Mouse (Mus musculus) NIH3T3 (cell line): Measurements from ENCODE around the gene Lsmem1.
"Not testable (repeated sequence)": the region's sequence is repeated elsewhere in the genome, so short reads cannot be mapped to it uniquely, and the experiment has no call there.

ENCODE experiments used
- DNase-seq: peaks from one replicate; pipeline ENCODE4 v3.0.0-alpha.2; 2012; ENCODE audit warnings: low read depth

Lsmem1 gene

GRCm38 (mm10) chr12:40214888-40215876 lies 15.9 kb upstream of the Lsmem1 start:
- DNase-seq: no peak

- no peak for DNase-seq
Observed at GRCm38 (mm10) chr12:40209049-40209448, 9.8 kb upstream of the Lsmem1 start.

- no peak for DNase-seq
Observed at GRCm38 (mm10) chr12:40207909-40208308, 8.6 kb upstream of the Lsmem1 start.

- DNase-seq: no peak
Observed at GRCm38 (mm10) chr12:40202161-40203035, 3.1 kb upstream of the Lsmem1 start.

GRCm38 (mm10) chr12:40200484-40201235 lies 1.4 kb upstream of the Lsmem1 start:
- no peak for DNase-seq

GRCm38 (mm10) chr12:40199795-40200402 lies 609 bp upstream of the Lsmem1 start:
- DNase-seq: peak; percentile 75

DNA sequence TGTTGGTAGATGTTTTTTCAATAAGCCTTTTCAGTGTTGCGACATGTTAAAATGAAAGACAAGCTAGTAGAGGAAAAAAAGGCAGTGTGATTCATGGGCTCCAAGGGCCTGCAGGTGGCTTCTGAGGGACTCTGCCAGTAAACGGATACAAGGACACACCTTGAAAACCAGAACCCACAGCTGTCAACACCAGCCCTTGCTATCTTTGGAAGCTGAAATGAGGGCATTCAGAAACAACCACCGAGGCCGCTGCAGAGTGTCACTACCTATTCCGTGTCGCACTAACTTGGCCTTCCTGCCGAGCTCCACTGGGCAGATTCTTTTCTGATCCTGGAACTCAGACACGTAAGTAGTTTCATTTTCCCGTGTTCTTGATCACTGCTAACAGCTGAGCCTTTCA lies 863 bp downstream of the Lsmem1 start:
- DNase-seq: no peak

DNA sequence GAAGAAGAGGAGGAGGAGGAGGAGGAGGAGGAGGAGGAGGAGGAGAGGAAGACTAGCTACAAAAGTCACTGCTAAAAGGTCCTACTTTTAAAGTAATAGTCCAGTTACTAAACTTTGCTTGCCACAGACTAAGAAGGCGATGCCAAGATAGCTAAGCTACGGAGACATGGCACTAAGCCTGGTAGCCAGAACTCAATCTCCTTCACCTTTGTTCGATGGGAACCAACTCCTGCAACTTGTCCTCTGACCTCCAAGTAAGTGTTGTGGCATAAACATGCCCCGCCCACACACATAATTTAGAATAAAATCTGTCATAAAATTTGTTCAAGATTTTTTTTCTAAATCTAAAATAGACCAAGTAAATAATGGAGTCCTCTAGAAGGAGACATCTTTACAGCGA lies 1.3 kb downstream of the Lsmem1 start:
- DNase-seq: no peak

DNA sequence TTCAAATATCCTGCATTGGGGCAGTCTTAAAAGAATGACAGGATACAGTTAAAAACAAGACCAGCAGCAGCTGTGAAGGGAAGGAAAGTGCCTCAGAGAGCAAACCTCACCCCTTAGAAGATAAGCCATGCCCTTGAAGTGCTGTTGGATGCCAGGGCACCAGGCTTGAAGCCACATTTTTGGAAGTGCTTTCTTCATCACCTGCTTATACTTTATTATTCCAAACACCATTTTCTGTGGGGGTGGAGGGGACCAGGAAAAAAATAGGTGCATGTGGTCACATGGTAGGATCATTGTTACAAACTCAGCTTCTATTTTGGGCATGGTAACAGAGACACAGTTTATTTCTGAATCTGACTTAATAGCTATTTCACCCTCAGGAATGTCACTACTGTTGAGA lies 1.8 kb downstream of the Lsmem1 start:
- DNase-seq: no peak

GRCm38 (mm10) chr12:40185474-40185873 lies 13.8 kb downstream of the Lsmem1 start:
- no peak for DNase-seq

DNA sequence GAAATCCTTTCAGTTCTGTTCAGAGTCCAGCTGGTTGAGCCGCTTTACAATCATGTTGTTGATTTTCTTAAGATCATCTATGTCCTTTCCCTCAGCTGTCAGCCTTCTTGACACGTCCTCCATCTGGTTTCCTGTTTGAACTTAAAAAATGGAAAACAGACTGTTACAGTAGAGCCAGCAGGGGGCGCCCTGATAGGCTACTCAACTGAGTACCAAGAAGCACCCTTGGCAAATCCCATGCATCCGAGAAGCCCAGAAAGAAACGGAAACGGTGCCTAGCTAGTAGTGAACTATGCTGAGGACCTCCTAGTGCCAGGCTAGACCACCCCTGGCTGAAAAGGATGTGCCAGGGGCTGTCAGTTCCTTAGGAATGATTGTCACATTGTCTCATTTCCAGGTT lies 22.2 kb downstream of the Lsmem1 start:
- DNase-seq: peak; percentile 55

GRCm38 (mm10) chr12:40176158-40176557 lies 23.1 kb downstream of the Lsmem1 start:
- no peak for DNase-seq

DNA sequence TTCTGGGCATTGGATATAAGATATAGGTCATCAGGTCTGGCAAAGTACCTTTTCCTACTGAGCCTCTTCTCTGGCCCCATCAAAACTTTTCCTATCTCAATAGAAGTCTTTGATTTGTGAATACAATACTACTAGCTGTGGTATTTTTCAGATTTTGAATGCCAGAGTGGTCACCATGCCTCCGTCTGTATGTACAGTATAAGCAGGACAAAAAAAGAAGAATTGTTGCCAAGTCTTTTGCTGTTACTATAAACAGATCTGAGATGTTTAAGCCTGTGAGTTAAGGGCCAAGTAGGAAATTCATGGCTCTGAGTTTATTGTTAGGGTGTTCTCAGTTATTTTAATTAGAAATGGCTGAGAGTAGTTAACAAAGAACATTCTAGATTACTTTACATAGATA lies 24.1 kb downstream of the Lsmem1 start:
- DNase-seq: not testable (repeated sequence)

- DNase-seq: no peak
Observed at GRCm38 (mm10) chr12:40171637-40172036, 27.7 kb downstream of the Lsmem1 start.

DNA sequence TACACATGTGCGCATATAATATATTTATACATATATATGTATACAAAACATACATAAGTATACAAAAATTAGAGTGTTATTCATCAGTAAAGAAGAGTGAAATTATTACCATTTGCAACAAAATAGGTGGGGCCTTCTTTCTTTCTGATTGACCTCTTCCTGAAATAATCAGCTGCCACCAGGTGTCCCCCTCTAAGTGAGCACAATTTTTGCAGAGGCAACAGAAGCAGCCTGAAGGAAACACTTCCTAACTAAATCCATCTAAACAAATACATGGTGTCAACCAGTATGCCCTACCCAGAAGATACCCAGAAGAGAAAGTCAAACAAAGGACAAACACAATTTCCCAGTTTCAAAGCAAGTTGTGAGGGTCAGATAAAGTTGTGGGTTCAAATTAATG lies 29.6 kb downstream of the Lsmem1 start:
- DNase-seq: no peak

GRCm38 (mm10) chr12:40164621-40165020 lies 34.7 kb downstream of the Lsmem1 start:
- DNase-seq: peak; percentile 69

DNA sequence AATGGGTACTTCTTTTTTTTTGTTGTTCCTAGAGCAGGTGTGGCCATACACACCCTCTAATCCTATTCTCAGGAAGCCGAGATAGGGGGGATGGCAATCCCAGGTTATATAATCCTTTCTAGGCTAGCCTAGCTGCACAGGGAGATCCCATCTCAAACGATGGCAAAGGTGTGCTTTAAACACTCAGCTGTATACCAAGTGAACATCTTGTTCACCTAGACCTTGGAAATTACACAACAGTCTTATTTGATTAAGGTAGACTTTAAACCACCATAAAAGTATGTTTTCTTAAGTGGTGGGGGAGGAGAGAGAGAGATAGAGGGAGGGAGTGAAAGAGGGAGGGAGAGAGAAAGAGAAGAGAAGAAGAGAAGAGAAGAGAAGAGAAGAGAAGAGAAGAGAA lies 38.5 kb downstream of the Lsmem1 start:
- DNase-seq: no peak

- DNase-seq: peak; percentile 44
Observed at GRCm38 (mm10) chr12:40154188-40154587, 45.1 kb downstream of the Lsmem1 start.

DNA sequence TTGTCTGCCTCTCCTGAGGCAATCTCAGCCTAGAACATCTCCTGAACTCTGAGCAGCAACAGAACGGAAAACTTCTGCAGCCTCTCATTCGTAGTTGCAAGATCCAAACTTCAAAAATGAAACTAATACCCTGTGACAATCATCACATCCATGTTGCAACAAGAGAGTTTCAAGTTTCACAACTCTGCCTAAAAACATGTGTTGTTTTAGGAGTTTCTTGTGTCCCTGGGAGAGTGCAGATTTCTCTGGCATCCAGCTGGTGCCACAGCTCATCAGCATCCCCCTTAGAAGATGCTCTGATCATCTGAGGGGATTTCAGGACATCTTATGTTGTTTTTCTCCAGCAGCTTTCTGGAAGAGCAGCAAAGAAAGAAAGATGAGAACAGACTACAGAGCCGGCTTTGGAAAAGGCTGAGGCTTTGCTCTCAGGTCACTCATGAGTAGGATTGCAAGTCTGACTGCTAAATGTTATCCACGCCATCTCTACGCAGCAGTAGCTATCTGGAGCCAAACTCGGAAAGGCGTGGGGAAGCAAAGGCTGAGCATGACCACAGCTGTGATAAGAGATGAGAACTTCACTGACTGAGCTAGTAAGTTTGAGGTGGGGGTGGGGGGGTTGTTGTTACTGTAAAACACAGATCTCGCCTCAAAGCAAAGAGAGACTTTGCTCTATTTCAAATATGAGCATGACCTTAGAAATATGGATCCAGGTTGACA lies 46.8 kb downstream of the Lsmem1 start:
- peak; percentile 66 for DNase-seq

DNA sequence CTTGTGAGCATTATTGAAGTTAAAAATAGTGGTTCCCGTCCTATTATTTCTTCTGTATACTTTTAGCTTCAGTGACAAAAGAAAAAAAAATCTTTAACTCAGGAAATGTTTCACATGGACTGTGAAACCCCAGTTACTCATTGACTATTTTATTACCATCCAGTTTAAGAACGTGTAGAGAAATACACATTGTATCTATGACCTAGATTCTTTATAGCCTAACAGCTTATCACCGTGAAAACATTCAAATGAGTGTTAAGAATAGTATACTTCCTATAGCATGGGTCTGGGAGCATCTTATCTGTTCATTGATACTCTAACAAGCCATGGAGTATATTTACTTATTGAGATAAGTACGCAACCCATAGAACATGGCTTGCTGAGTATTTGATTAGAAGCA lies 52.0 kb downstream of the Lsmem1 start:
- DNase-seq: no peak

GRCm38 (mm10) chr12:40146510-40146909 lies 52.8 kb downstream of the Lsmem1 start:
- no peak for DNase-seq
